Mouse (Mus musculus) A20 (cell line): ENCODE results near the gene Sec24a.

Experiments used
- DNase-seq: peaks from one replicate; pipeline ENCODE4 v3.0.0-alpha.2; 2011; ENCODE audit warnings: low read depth, low spot score

Gene Sec24a

GRCm38 (mm10) chr11:51763213-51763907 is at the start of gene Sec24a, which contains the start of gene Sar1b:
Sec24a (minus strand) TSS chr11:51763634.
Sar1b (plus strand) TSS chr11:51763687.
- peak; percentile 93 for DNase-seq

- no peak for DNase-seq
Observed at GRCm38 (mm10) chr11:51812022-51812546, 48.6 kb upstream of the Sec24a start.

GRCm38 (mm10) chr11:51811230-51811629 is 47.8 kb upstream of the Sec24a start:
- peak; percentile 52 for DNase-seq

GRCm38 (mm10) chr11:51809632-51810224 is 46.3 kb upstream of the Sec24a start:
- peak; percentile 76 for DNase-seq

GRCm38 (mm10) chr11:51807108-51807879 is 43.9 kb upstream of the Sec24a start:
- no peak for DNase-seq

- peak; percentile 91 for DNase-seq
Observed at GRCm38 (mm10) chr11:51805221-51805981, 42.0 kb upstream of the Sec24a start.

- peak; percentile 72 for DNase-seq
Observed at GRCm38 (mm10) chr11:51800634-51801325, 37.3 kb upstream of the Sec24a start.

- no peak for DNase-seq
Observed at GRCm38 (mm10) chr11:51796272-51796671, 32.8 kb upstream of the Sec24a start.

- DNase-seq = no peak
Observed at GRCm38 (mm10) chr11:51790662-51791061, 27.2 kb upstream of the Sec24a start.

- DNase-seq = peak; percentile 41
Observed at GRCm38 (mm10) chr11:51789735-51790134, 26.3 kb upstream of the Sec24a start.

- peak; percentile 72 for DNase-seq
Observed at GRCm38 (mm10) chr11:51785926-51786325, 22.5 kb upstream of the Sec24a start.

- DNase-seq = no peak
Observed at GRCm38 (mm10) chr11:51782721-51783120, 19.3 kb upstream of the Sec24a start.

- DNase-seq = no peak
Observed at GRCm38 (mm10) chr11:51780773-51781267, 17.4 kb upstream of the Sec24a start.

GRCm38 (mm10) chr11:51777478-51777877 is 14.0 kb upstream of the Sec24a start:
- DNase-seq = no peak

GRCm38 (mm10) chr11:51775507-51775906 is 12.1 kb upstream of the Sec24a start:
- no peak for DNase-seq

GRCm38 (mm10) chr11:51768296-51768695 is 4.9 kb upstream of the Sec24a start:
- DNase-seq = no peak

- DNase-seq = no peak
Observed at GRCm38 (mm10) chr11:51767579-51768220, 4.3 kb upstream of the Sec24a start.

- DNase-seq = no peak
Observed at GRCm38 (mm10) chr11:51764816-51765215, 1.4 kb upstream of the Sec24a start.

- no peak for DNase-seq
Observed at GRCm38 (mm10) chr11:51763955-51764354, 521 bp upstream of the Sec24a start.

- DNase-seq = peak; percentile 87
Observed at GRCm38 (mm10) chr11:51761241-51761640, 2.2 kb downstream of the Sec24a start.
